Mouse (Mus musculus) ovary, adult 18-20 months (tissue): ENCODE results near the gene Lck.

Experiments
- DNase-seq: peaks from one replicate; pipeline ENCODE4 v3.0.0; 2022; ENCODE audit warnings: low spot score, mixed read lengths

The Lck gene

DNA sequence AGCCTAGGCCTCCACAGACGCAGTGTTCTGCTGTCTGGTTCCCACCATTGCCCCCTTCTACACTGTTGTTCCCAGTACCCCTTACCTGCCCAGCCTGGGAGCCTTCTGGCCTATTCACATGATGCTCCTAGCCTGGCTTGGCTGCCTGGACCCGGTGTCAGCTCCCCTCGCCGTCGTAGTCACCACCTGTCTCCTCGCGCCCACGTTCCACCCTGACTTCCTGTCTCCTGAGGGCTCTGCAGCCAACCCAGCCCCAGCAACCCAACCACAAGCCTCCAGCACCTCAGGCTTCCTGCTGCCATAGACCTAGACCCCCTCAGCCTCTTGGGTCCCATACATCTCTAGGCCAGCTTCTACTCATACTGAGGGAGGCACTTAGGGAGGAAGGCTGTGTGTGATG is at the start of gene Lck:
Lck (minus strand) TSS at position 212 of the 400 bp plus-strand sequence.
- no peak for DNase-seq

DNA sequence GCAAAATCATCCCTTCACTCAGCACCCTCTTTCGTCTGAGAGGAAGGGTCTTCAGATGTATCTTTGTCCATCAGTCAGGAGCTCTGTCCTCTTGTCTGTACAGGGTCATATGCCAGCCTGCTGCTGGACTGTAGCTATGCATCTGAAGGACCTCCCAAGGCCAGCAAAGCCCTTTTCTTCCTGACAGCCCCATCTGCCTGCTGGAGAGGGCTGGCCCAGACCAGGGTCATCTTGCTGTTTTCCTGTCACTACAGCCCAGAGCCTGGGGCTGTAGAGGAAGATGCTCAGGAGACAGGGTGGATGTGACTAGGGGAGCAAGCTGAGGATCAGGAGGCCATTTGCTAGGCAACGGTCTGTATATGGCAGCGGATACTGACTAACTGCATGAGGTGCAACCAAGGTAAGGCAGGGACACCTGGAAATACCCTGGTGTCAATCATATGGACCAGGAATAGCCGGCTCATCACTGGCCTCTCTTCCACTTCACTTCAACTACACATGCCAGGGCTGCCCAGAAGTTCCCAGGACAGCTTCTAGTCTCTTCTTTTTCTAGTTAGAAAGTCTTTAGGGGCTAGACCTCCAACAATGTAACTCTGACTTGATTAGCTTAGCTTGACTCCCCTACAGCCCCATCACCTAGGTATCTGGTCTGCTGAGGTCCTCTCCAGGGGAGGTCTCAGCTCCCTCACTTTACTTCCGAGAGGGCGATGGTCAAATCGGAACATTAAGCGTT is 49.5 kb upstream of the Lck start:
- DNase-seq: no peak

- no peak for DNase-seq
Observed at GRCm38 (mm10) chr4:129622120-129622802, 48.8 kb upstream of the Lck start.

GRCm38 (mm10) chr4:129621283-129621841 is 47.9 kb upstream of the Lck start:
- DNase-seq: peak; percentile 74

- no peak for DNase-seq
Observed at GRCm38 (mm10) chr4:129620419-129621282, 47.2 kb upstream of the Lck start.

- peak; percentile 93 for DNase-seq
Observed at GRCm38 (mm10) chr4:129618786-129619691, 45.6 kb upstream of the Lck start, which contains the start of gene Iqcc. Gene Iqcc (minus strand): TSS chr4:129619099.

DNA sequence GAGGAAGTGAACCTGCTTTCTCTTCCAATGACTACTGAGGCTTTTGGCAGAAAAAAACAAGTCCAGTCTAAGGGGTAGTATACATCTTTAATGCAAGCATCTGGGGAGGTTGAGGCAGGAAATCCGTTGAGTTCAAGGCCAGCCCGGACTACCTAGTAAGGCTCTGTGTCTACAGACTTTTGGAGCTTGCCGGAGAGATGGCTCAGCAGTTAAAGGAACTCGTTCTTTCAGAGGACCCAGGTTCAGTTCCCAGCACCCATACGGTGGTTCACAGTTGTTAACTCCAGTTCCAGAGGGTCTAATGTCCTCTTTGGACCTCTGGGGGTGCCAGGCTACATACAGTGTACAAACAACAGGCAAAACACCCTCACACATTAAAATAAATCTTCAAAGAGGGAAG is 44.6 kb upstream of the Lck start:
- no peak for DNase-seq

GRCm38 (mm10) chr4:129617121-129617641 is 43.7 kb upstream of the Lck start:
- DNase-seq: no peak

DNA sequence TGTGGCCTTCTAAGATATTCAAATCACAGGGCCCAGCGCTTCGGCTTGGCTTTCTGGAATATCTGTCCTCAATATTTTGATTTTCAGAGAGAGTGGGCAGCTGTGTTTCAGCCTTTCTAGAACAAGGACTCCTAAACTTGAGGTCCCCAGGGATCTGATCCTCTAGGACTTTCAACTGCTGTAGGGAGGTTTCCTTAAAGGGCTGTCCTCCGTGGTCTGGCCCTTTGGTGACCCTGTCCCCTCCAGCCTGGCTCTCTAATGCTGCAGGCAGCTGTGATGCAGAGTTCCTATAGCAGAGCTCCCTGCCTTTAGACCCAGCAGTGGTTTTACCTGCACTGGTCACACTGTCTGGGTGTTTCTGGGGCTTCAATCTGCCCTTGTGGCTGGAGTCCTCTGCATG is 43.2 kb upstream of the Lck start:
- DNase-seq: no peak

DNA sequence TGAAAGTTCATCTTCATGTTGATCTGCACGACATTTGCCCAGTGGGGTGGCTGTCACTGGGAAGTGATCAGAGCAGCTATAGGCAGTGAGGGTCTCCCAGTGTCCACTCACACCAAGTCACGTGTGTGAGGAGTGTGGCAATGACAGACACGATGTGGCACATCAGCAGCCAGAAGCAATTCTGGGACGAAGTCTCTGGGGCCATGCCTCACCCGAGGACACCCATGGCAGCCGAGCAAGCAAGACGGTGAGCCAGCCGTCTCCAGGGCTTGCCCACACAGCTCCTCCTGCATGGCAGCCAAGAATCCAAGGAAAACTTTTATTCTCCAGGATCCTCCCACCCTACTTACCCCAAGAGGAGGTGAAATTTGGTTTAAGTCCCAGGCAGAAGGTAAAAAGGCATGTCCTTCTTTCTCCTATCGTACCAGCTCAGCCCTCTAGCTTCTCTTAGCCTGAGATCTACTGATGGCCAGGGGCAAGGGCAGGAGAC is 42.4 kb upstream of the Lck start:
- no peak for DNase-seq

GRCm38 (mm10) chr4:129614093-129614492 is 40.7 kb upstream of the Lck start, which contains the start of gene Dcdc2b:
Gene Dcdc2b (minus strand): TSS chr4:129614257.
- no peak for DNase-seq

- DNase-seq: no peak
Observed at GRCm38 (mm10) chr4:129610472-129610871, 37.0 kb upstream of the Lck start.

DNA sequence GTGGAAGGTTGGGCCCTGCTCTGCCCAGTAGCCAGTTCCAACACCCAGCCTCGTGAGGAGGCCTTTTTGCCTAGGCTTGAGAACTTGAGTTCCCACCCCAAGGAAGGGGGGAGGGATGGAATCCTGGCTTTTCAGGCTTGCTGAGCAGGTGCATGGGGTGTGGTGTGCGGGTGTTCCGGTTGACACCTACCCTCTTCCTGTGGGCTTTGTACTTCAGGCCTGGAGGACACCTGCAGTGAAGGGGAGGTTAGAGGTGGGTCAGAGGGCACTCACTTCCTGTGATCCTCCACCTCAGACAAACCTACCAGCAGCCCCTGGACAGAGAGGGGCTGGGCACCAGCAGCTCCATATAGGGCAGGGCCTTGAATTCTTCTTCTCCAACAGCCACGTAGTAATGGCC is 36.6 kb upstream of the Lck start:
- DNase-seq: no peak

- no peak for DNase-seq
Observed at GRCm38 (mm10) chr4:129609139-129609631, 35.7 kb upstream of the Lck start.

GRCm38 (mm10) chr4:129608426-129609025 is 35.1 kb upstream of the Lck start:
- peak; percentile 52 for DNase-seq

- DNase-seq: peak; percentile 70
Observed at GRCm38 (mm10) chr4:129600233-129601158, 27.1 kb upstream of the Lck start, which contains the start of the genes Eif3i and Tmem234. Gene Eif3i (minus strand): TSS chr4:129600648. Gene Tmem234 (plus strand): TSS chr4:129600668.

GRCm38 (mm10) chr4:129588865-129589264 is 15.4 kb upstream of the Lck start:
- DNase-seq: no peak

GRCm38 (mm10) chr4:129586943-129587342 is 13.5 kb upstream of the Lck start:
- no peak for DNase-seq

DNA sequence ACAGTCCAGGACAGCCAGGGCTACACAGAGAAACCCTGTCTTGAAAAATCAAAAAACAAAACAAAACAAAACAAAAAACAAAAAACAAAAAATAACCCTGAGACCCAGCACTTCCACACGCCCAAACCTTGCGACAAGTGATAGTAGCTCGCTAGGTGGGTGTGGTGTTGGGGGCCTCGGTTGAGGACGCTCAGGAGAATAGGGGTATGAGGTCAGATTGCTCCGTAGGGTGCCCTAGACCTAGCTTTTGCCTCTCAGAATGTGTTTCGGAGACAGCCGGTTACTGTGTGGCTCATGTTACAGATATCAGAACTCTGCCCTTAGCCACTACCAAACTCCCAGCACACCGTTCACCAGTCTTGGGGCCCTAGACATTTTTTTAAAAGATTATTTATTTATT is 12.3 kb upstream of the Lck start:
- DNase-seq: no peak
